Mouse (Mus musculus): ENCODE data around the gene Adamts17. TPM values are rescaled to one million over a fixed set of nuclear protein-coding genes. Genes with fewer than 3 reads are reported as not detected.

The Adamts17 gene
- polyA plus RNA-seq, 1 experiment from 2014 or later, result 3.7 TPM

- Histone ChIP-seq H3K4me1 (replicated peaks; ENCODE audit: control insufficient read depth, insufficient read depth, low read length) (no peaks in the 10 kb centered on the region), H3K27ac (ENCODE audit: low read length) (no peak overlapping the region), H3K36me3 (ENCODE audit: control insufficient read depth, insufficient read depth) (no peaks in the 10 kb centered on the region), H3K4me3 (replicated peaks; ENCODE audit: low read length) (no peak overlapping the region), H3K9ac (replicated peaks; ENCODE audit: low read depth, low read length) (no peak overlapping the region), H3K27me3 (replicated peaks; ENCODE audit: control insufficient read depth, insufficient read depth, low read length) (no peaks in the 10 kb centered on the region), H3K4me2 (ENCODE audit: low read length) (no peak overlapping the region), H3K9me3 (ENCODE audit: control insufficient read depth, low read length) (no peaks in the 10 kb centered on the region)
- 93% methylated on average over 5 of the region's 5 CpGs for WGBS
- ATAC-seq, result no peak
These were observed 196.1 kb downstream of the Adamts17 start for GRCm38 (mm10) chr7:67035661-67036060.

DNA sequence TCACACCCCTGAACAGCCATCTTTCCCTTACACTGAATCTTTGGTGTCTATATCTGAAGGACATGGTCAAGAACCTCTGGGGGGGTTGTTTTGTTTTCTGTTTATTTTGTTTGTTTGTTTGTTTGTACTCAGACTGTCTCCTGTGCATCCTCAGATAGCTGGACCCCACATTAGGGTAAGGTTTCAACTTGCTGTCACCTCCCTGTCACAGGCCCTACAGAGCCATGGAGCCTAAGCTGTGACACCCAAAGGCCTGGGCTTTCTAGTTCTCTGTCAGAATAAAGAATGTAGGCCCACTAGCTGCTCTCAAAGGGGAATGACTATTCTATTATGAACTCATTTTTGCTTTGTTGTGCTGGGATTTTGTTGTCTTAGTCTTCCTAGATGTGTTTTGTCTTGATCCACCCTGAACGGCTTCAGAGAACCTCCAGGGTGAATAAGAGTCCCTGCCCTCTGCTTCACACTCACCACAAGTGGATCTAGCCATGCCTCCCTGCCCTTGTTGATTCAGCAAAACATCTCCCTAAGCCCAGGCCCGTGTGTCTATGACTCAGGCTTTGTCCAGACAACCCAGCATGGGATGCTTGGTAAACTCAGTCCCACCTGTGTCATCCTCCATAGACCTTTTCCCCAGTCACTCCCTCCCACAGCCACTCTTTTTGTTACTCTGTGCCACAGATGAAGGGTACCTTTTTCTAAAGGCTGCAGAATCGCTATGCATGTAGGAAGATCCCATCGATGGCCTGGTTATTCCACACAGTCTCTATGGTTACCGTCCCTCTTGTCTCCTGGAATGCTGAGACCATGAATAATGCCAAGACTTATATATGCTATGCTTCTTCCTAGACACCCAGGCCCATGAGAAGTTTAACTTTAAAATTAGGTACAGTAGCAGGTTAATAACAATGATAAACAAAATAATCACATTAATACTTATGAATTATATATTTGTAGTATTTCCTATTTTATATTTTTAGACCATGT, 197.3 kb downstream of the Adamts17 start:
- H3K4me3 ChIP-seq (replicated peaks; ENCODE audit: low read length), result no peak overlapping the region
- no peak overlapping the region for H3K4me2 ChIP-seq (ENCODE audit: low read length)
- H3K27me3 ChIP-seq (replicated peaks; ENCODE audit: control insufficient read depth, insufficient read depth, low read length), result no peaks in the 10 kb centered on the region
- H3K4me1 ChIP-seq (replicated peaks; ENCODE audit: control insufficient read depth, insufficient read depth, low read length), result no peaks in the 10 kb centered on the region
- H3K27ac ChIP-seq (ENCODE audit: low read length), result no peak overlapping the region
- H3K9ac ChIP-seq (replicated peaks; ENCODE audit: low read depth, low read length), result no peak overlapping the region
- ATAC-seq, result no peak
- H3K36me3 ChIP-seq (ENCODE audit: control insufficient read depth, insufficient read depth), result no peaks in the 10 kb centered on the region
- H3K9me3 ChIP-seq (ENCODE audit: control insufficient read depth, low read length), result no peaks in the 10 kb centered on the region
- 80% methylated on average over 5 of the region's 5 CpGs for WGBS

DNA sequence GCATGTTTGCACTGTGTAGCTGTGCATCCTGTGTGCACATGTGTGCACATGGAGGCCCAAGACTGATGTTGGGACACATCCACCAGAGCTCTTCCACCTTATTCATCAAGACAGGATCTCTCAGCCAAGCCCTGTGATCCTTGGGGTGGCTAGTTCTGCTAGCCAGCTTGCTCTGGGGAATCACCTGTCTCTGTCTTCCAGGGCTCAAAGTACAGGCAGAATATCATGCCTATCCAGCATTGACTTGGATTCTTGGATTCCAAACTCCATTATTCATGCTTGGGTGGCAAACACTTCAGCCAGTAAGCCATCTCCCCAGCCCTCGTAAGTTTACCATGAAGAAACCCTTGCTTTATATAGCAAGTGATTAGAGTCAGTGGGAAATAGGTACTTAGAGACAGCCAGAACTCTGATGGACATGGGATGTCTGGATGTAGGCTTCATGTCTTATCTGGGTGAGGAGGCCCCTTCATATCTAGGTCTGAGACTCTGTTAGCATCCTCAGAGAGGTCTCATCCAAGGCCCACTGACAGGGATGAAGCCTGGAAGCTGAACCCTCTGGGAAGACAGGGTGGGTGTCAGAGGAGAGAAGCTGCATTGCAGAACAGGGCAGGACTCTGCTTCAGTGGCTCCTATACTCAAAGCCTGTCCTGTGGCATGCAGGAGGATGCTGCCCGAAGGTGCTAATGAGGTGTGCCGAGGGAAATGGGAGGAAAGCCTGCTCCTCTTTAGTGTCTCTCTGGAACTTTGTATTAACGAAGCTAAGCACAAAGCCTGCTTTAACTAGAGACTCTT, 198.4 kb downstream of the Adamts17 start:
- Histone ChIP-seq H3K36me3 (ENCODE audit: control insufficient read depth, insufficient read depth) (no peaks in the 10 kb centered on the region), H3K9me3 (ENCODE audit: control insufficient read depth, low read length) (no peaks in the 10 kb centered on the region), H3K4me2 (ENCODE audit: low read length) (no peak overlapping the region), H3K27ac (ENCODE audit: low read length) (no peak overlapping the region), H3K4me1 (replicated peaks; ENCODE audit: control insufficient read depth, insufficient read depth, low read length) (no peaks in the 10 kb centered on the region), H3K27me3 (replicated peaks; ENCODE audit: control insufficient read depth, insufficient read depth, low read length) (no peaks in the 10 kb centered on the region), H3K9ac (replicated peaks; ENCODE audit: low read depth, low read length) (no peak overlapping the region), H3K4me3 (replicated peaks; ENCODE audit: low read length) (no peak overlapping the region)
- WGBS, result 68% methylated on average over 4 of the region's 4 CpGs
- ATAC-seq, result no peak

DNA sequence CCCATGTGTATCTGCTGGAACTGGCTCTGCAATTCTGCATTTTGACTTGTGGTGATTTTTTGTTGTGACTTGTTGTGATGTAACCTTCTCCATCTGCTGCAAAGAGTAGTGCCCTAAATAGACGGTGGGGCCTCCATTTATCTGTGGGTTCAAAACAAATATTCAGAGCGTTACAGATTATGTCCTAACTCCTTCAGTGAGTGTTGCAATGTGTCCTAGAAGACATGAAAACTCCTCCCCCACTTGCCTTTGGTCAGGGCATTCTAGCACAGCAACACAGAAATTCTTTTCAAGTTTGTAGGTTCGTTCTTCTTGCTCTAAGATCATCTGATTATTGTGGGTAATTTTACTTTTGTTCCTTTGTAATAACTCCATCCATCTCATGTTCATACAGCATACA, 199.6 kb downstream of the Adamts17 start:
- WGBS, result 84% methylated on average over 3 of the region's 3 CpGs
- ATAC-seq, result no peak
- H3K9ac ChIP-seq (replicated peaks; ENCODE audit: low read depth, low read length), result no peak overlapping the region
- no peaks in the 10 kb centered on the region for H3K36me3 ChIP-seq (ENCODE audit: control insufficient read depth, insufficient read depth)
- H3K4me3 ChIP-seq (replicated peaks; ENCODE audit: low read length), result no peak overlapping the region
- no peaks in the 10 kb centered on the region for H3K9me3 ChIP-seq (ENCODE audit: control insufficient read depth, low read length)
- H3K4me2 ChIP-seq (ENCODE audit: low read length), result no peak overlapping the region
- H3K27me3 ChIP-seq (replicated peaks; ENCODE audit: control insufficient read depth, insufficient read depth, low read length), result no peaks in the 10 kb centered on the region
- H3K27ac ChIP-seq (ENCODE audit: low read length), result no peak overlapping the region
- H3K4me1 ChIP-seq (replicated peaks; ENCODE audit: control insufficient read depth, insufficient read depth, low read length), result no peaks in the 10 kb centered on the region

DNA sequence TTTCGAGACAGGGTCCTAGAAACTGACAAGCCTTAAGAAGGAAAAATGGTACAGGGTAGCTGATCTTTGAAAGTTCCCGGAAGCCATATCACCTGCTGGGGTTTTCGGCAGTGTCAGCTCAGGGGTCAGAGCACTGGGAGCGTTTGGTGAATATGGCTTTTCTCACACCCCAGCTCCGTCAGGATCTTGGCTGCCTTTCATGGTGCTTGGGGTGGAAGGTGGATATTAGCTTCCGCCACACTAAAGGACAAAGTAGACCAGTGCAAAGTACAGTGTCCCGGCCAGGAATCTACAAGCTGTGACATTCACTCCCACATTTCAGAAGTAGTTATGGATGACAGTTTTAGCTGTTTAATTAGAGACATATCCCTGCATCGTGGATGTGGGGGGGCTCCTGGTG, 200.3 kb downstream of the Adamts17 start:
- Histone ChIP-seq H3K4me3 (replicated peaks; ENCODE audit: low read length) (no peak overlapping the region), H3K9ac (replicated peaks; ENCODE audit: low read depth, low read length) (no peak overlapping the region), H3K9me3 (ENCODE audit: control insufficient read depth, low read length) (no peaks in the 10 kb centered on the region), H3K27me3 (replicated peaks; ENCODE audit: control insufficient read depth, insufficient read depth, low read length) (no peaks in the 10 kb centered on the region), H3K4me1 (replicated peaks; ENCODE audit: control insufficient read depth, insufficient read depth, low read length) (no peaks in the 10 kb centered on the region), H3K4me2 (ENCODE audit: low read length) (no peak overlapping the region), H3K36me3 (ENCODE audit: control insufficient read depth, insufficient read depth) (no peaks in the 10 kb centered on the region), H3K27ac (ENCODE audit: low read length) (no peak overlapping the region)
- no peak for ATAC-seq
- 78% methylated on average over 8 of the region's 8 CpGs for WGBS

DNA sequence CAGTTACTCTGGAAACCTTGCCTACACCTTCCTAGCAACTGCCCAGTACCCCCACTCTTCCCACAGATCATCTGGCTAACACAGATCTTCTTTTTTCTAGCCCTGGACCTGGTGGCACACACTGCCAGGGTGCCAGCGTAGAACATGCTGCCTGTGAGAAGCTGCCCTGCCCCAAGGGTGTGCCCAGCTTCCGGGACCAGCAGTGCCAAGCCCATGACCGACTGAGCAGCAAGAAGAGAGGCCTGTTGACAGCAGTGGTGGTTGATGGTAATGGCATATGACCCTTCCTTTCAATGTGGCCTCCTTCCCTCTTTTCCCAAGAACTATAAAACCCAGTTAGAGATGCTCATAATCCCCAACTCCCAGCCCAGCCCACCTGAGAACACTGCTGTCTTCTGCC, 202.2 kb downstream of the Adamts17 start:
- H3K9me3 ChIP-seq (ENCODE audit: control insufficient read depth, low read length), result no peaks in the 10 kb centered on the region
- H3K9ac ChIP-seq (replicated peaks; ENCODE audit: low read depth, low read length), result no peak overlapping the region
- H3K27me3 ChIP-seq (replicated peaks; ENCODE audit: control insufficient read depth, insufficient read depth, low read length), result no peaks in the 10 kb centered on the region
- H3K4me3 ChIP-seq (replicated peaks; ENCODE audit: low read length), result no peak overlapping the region
- H3K27ac ChIP-seq (ENCODE audit: low read length), result no peak overlapping the region
- no peak for ATAC-seq
- no peaks in the 10 kb centered on the region for H3K36me3 ChIP-seq (ENCODE audit: control insufficient read depth, insufficient read depth)
- 88% methylated on average over 3 of the region's 3 CpGs for WGBS
- H3K4me2 ChIP-seq (ENCODE audit: low read length), result no peak overlapping the region
- no peaks in the 10 kb centered on the region for H3K4me1 ChIP-seq (replicated peaks; ENCODE audit: control insufficient read depth, insufficient read depth, low read length)

DNA sequence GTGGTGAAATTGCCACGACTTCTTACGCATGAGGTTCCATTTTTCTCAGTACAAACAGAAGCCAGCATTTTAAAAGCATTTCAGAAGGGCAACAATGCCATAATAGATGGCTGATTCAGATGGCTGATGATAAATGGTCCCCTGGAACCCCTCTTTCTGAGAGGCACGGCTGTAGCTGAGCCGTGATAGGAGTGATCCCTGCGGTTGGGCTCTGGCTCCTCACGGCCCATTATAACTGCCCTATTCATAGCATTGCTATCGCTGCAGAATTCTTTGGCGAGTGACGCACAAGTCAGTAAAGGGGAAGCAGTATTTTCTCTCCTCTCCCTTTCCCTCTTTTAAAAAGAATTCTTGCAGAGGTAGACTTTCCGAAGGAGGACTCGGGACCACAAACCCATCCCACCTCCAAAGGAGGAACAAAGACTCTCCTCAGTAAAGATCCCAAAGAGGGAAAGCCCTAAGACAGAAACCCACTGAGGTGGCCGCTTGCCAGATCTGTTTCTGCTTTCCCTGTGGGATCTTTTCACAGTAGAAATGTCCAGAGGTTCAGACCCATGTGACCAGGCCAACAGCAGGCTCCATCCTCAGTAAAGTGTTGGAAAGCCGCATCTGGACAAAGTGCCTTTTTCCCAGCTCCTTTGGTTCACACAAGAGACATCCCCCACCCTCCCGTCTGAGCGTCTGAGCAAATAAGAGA, 204.7 kb downstream of the Adamts17 start:
- H3K36me3 ChIP-seq (ENCODE audit: control insufficient read depth, insufficient read depth), result no peaks in the 10 kb centered on the region
- ATAC-seq, result no peak
- 77% methylated on average over 15 of the region's 15 CpGs for WGBS

GRCm38 (mm10) chr7:67045202-67045601, 205.7 kb downstream of the Adamts17 start:
- Histone ChIP-seq H3K36me3 (ENCODE audit: control insufficient read depth, insufficient read depth) (no peaks in the 10 kb centered on the region), H3K4me1 (replicated peaks; ENCODE audit: control insufficient read depth, insufficient read depth, low read length) (no peaks in the 10 kb centered on the region), H3K4me2 (ENCODE audit: low read length) (no peak overlapping the region), H3K27ac (ENCODE audit: low read length) (no peak overlapping the region), H3K4me3 (replicated peaks; ENCODE audit: low read length) (no peak overlapping the region), H3K9me3 (ENCODE audit: control insufficient read depth, low read length) (no peaks in the 10 kb centered on the region), H3K27me3 (replicated peaks; ENCODE audit: control insufficient read depth, insufficient read depth, low read length) (no peaks in the 10 kb centered on the region), H3K9ac (replicated peaks; ENCODE audit: low read depth, low read length) (no peak overlapping the region)
- ATAC-seq, result no peak
- 94% methylated on average over 6 of the region's 6 CpGs for WGBS

More for the DNA sequence above, 204.7 kb downstream of the Adamts17 start:
- Histone ChIP-seq H3K9ac (replicated peaks; ENCODE audit: low read depth, low read length) (no peak overlapping the region), H3K27ac (ENCODE audit: low read length) (no peak overlapping the region), H3K4me1 (replicated peaks; ENCODE audit: control insufficient read depth, insufficient read depth, low read length) (no peaks in the 10 kb centered on the region), H3K4me3 (replicated peaks; ENCODE audit: low read length) (no peak overlapping the region), H3K4me2 (ENCODE audit: low read length) (no peak overlapping the region), H3K27me3 (replicated peaks; ENCODE audit: control insufficient read depth, insufficient read depth, low read length) (no peaks in the 10 kb centered on the region), H3K9me3 (ENCODE audit: control insufficient read depth, low read length) (no peaks in the 10 kb centered on the region)

GRCm38 (mm10) chr7:67049206-67049605, 209.7 kb downstream of the Adamts17 start:
- WGBS, result 88% methylated on average over 2 of the region's 2 CpGs
- no peak for ATAC-seq
- H3K9me3 ChIP-seq (ENCODE audit: control insufficient read depth, low read length), result no peaks in the 10 kb centered on the region

More at GRCm38 (mm10) chr7:67049206-67049605, 209.7 kb downstream of the Adamts17 start:
- Histone ChIP-seq H3K4me1 (replicated peaks; ENCODE audit: control insufficient read depth, insufficient read depth, low read length) (no peaks in the 10 kb centered on the region), H3K27ac (ENCODE audit: low read length) (no peak overlapping the region), H3K4me3 (replicated peaks; ENCODE audit: low read length) (no peak overlapping the region), H3K4me2 (ENCODE audit: low read length) (no peak overlapping the region), H3K27me3 (replicated peaks; ENCODE audit: control insufficient read depth, insufficient read depth, low read length) (no peaks in the 10 kb centered on the region), H3K36me3 (ENCODE audit: control insufficient read depth, insufficient read depth) (no peaks in the 10 kb centered on the region), H3K9ac (replicated peaks; ENCODE audit: low read depth, low read length) (no peak overlapping the region)

Measured in forebrain, embryonic 16.5 days (tissue).